Mouse (Mus musculus): ENCODE measurements around the gene Shmt1. TPM values are rescaled to one million over a fixed set of nuclear protein-coding genes. Genes with fewer than 3 reads are reported as not detected.
A peak's percentile ranks its signal among the peaks of the same experiment; 100 is the strongest.

The Shmt1 gene
- polyA plus RNA-seq, 1 experiment from 2014 or later, result 7.4 TPM

DNA sequence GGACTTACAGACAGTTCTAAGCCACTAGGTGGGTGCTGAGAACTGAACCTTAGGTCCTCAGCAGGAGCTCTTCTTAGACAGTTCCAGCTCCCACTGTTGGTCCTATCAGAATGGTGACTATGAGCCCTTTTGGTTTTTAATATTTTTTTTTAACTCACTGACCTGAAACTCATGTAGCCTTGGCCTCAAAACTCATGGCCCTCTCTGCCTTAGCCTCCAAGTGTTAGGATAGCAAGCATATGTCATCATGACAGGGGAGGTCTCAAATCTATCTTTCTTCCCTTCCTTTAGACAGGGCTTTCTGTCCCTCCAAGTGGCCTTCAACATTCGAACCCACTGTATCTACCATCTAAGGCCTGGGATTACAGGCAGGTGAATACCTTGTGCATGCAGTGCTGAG is 10.6 kb downstream of the Shmt1 start:
- no peak for ATAC-seq

GRCm38 (mm10) chr11:60799977-60800376 is 11.5 kb downstream of the Shmt1 start:
- Histone ChIP-seq H3K9ac (ENCODE audit: low read depth, low read length) (no peak overlapping the region), H3K9me3 (ENCODE audit: control insufficient read depth, low read length) (no peaks in the 10 kb centered on the region), H3K27ac (ENCODE audit: low read depth, low read length) (no peak overlapping the region), H3K4me2 (ENCODE audit: low read length) (no peak overlapping the region), H3K27me3 (replicated peaks; ENCODE audit: control insufficient read depth, insufficient read depth, low read length) (no peaks in the 10 kb centered on the region), H3K36me3 (ENCODE audit: control insufficient read depth, insufficient read depth, low read length) (no peaks in the 10 kb centered on the region), H3K4me1 (ENCODE audit: control insufficient read depth, insufficient read depth, low read depth, low read length) (no peaks in the 10 kb centered on the region), H3K4me3 (ENCODE audit: low read length) (no peak overlapping the region)
- 85% methylated on average over 4 of the region's 4 CpGs for WGBS
- no peak for ATAC-seq

More for the DNA sequence above, 10.6 kb downstream of the Shmt1 start:
- WGBS, result 79% methylated on average over 1 of the region's 1 CpGs
- H3K27me3 ChIP-seq (replicated peaks; ENCODE audit: control insufficient read depth, insufficient read depth, low read length), result no peaks in the 10 kb centered on the region
- no peaks in the 10 kb centered on the region for H3K9me3 ChIP-seq (ENCODE audit: control insufficient read depth, low read length)
- H3K27ac ChIP-seq (ENCODE audit: low read depth, low read length), result no peak overlapping the region
- no peak overlapping the region for H3K4me2 ChIP-seq (ENCODE audit: low read length)
- no peaks in the 10 kb centered on the region for H3K4me1 ChIP-seq (ENCODE audit: control insufficient read depth, insufficient read depth, low read depth, low read length)
- no peak overlapping the region for H3K9ac ChIP-seq (ENCODE audit: low read depth, low read length)
- no peaks in the 10 kb centered on the region for H3K36me3 ChIP-seq (ENCODE audit: control insufficient read depth, insufficient read depth, low read length)
- no peak overlapping the region for H3K4me3 ChIP-seq (ENCODE audit: low read length)

DNA sequence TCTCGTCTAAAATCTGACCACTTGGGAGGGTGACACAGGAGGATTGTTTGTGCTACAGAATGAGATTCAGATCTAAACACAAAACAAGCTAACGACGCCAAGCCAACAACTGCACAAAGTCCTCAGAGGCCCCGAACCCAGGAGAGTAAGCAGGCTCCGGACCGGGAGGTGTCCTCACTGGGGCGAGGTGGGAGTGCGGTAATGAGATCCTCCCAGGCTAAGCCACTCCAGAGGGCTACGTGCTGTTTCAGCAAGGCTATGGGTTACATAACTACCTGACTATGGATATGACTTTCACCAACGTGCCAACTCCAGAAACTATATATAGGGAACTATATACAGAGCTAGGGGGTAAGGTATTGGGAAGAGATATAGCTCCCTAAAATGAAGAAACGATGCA is 15.2 kb downstream of the Shmt1 start:
- Histone ChIP-seq H3K27me3 (replicated peaks; ENCODE audit: control insufficient read depth, insufficient read depth, low read length) (no peaks in the 10 kb centered on the region), H3K27ac (ENCODE audit: low read depth, low read length) (no peak overlapping the region), H3K9me3 (ENCODE audit: control insufficient read depth, low read length) (no peaks in the 10 kb centered on the region), H3K9ac (ENCODE audit: low read depth, low read length) (no peak overlapping the region), H3K36me3 (ENCODE audit: control insufficient read depth, insufficient read depth, low read length) (no peaks in the 10 kb centered on the region), H3K4me1 (ENCODE audit: control insufficient read depth, insufficient read depth, low read depth, low read length) (no peaks in the 10 kb centered on the region), H3K4me2 (ENCODE audit: low read length) (no peak overlapping the region), H3K4me3 (ENCODE audit: low read length) (no peak overlapping the region)
- no peak for ATAC-seq
- 93% methylated on average over 11 of the region's 11 CpGs for WGBS

- 89% methylated on average over 2 of the region's 2 CpGs for WGBS
Observed at GRCm38 (mm10) chr11:60790472-60790871, 21.0 kb downstream of the Shmt1 start.

GRCm38 (mm10) chr11:60787595-60787994 is 23.9 kb downstream of the Shmt1 start:
- ATAC-seq, result no peak
- H3K27ac ChIP-seq (ENCODE audit: low read depth, low read length), result no peak overlapping the region
- H3K4me2 ChIP-seq (ENCODE audit: low read length), result no peak overlapping the region
- H3K9ac ChIP-seq (ENCODE audit: low read depth, low read length), result no peak overlapping the region
- H3K36me3 ChIP-seq (ENCODE audit: control insufficient read depth, insufficient read depth, low read length), result peaks cover 32% of the 10 kb centered on the region
- no peak overlapping the region for H3K4me3 ChIP-seq (ENCODE audit: low read length)
- 30% methylated on average over 1 of the region's 1 CpGs for WGBS
- peaks cover under 1% of the 10 kb centered on the region for H3K4me1 ChIP-seq (ENCODE audit: control insufficient read depth, insufficient read depth, low read depth, low read length)
- no peaks in the 10 kb centered on the region for H3K27me3 ChIP-seq (replicated peaks; ENCODE audit: control insufficient read depth, insufficient read depth, low read length)
- no peaks in the 10 kb centered on the region for H3K9me3 ChIP-seq (ENCODE audit: control insufficient read depth, low read length)

More at GRCm38 (mm10) chr11:60790472-60790871, 21.0 kb downstream of the Shmt1 start:
- Histone ChIP-seq H3K27me3 (replicated peaks; ENCODE audit: control insufficient read depth, insufficient read depth, low read length) (no peaks in the 10 kb centered on the region), H3K36me3 (ENCODE audit: control insufficient read depth, insufficient read depth, low read length) (peaks cover 13% of the 10 kb centered on the region), H3K4me1 (ENCODE audit: control insufficient read depth, insufficient read depth, low read depth, low read length) (no peaks in the 10 kb centered on the region), H3K4me2 (ENCODE audit: low read length) (no peak overlapping the region), H3K27ac (ENCODE audit: low read depth, low read length) (no peak overlapping the region), H3K9ac (ENCODE audit: low read depth, low read length) (no peak overlapping the region), H3K4me3 (ENCODE audit: low read length) (no peak overlapping the region), H3K9me3 (ENCODE audit: control insufficient read depth, low read length) (no peaks in the 10 kb centered on the region)
- no peak for ATAC-seq

DNA sequence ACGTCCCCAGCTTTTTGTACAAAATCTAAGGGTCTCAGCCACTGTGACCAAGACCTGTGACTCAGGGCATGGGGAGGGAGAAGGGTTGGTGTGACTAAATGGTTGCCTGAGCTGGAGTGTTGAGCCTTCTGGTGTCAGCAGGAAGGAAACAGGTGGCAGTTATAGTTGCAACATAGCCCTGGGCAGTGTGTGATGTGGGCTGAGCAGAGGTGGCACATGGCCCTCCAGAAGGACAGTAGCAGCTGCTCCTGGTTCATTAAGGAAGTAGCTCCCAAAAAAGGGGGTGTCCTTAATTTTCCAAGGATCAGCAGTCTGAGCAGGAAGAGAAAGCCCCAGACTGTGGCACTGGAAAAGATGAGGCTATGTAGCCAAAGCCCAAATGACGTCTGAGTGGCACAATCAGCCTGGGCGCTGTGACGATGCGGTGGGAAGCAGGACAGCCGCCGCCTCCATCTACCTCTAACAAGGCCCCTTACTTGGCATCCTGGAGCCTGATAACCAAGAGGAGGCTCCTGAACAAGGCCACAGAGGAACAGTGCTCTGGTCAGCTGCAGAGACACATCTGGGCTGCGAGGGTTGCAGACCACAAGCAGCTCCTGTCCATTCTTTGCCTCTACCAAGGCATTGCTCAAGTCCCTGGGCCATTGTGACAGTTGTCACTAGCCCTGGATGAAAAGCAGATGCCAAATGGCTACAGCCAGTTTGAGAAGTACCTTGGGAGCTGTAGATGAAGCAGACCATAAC is 27.2 kb downstream of the Shmt1 start:
- ATAC-seq, result no peak
- no peaks in the 10 kb centered on the region for H3K9me3 ChIP-seq (ENCODE audit: control insufficient read depth, low read length)
- peaks cover 33% of the 10 kb centered on the region for H3K4me1 ChIP-seq (ENCODE audit: control insufficient read depth, insufficient read depth, low read depth, low read length)
- no peak overlapping the region for H3K4me2 ChIP-seq (ENCODE audit: low read length)
- 95% methylated on average over 8 of the region's 8 CpGs for WGBS
- H3K4me3 ChIP-seq (ENCODE audit: low read length), result no peak overlapping the region
- H3K27ac ChIP-seq (ENCODE audit: low read depth, low read length), result no peak overlapping the region
- no peak overlapping the region for H3K9ac ChIP-seq (ENCODE audit: low read depth, low read length)
- no peaks in the 10 kb centered on the region for H3K27me3 ChIP-seq (replicated peaks; ENCODE audit: control insufficient read depth, insufficient read depth, low read length)
- H3K36me3 ChIP-seq (ENCODE audit: control insufficient read depth, insufficient read depth, low read length), result peaks cover 29% of the 10 kb centered on the region

DNA sequence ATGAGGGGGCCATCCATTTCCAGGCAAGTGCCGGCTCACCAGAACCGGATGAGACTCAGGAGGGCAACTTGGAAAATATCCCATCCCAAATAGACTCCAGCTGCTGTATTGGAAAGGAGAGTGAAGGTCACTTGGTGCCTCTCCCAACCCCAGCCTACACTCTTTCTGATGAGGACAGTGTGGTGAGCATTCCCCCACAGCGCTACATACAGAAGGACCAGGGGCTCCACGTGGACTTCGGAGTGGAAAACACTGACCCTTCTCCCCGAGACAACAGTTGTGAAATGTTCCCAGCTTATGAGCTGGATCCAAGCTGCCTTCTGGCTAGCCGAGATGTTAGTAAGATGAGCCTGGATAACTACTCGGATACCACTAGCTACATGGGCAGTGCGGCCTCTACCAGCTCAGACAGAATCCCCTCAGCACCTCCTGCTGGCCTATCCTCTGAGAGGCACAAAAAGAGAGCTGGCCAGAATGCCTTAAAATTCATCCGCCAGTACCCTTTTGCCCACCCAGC is 31.8 kb downstream of the Shmt1 start:
- no peak overlapping the region for H3K27ac ChIP-seq (ENCODE audit: low read depth, low read length)
- H3K4me2 ChIP-seq (ENCODE audit: low read length), result peak overlapping the region; percentile 51
- no peak overlapping the region for H3K9ac ChIP-seq (ENCODE audit: low read depth, low read length)
- H3K4me3 ChIP-seq (ENCODE audit: low read length), result no peak overlapping the region
- no peak for ATAC-seq
- peaks cover 12% of the 10 kb centered on the region for H3K36me3 ChIP-seq (ENCODE audit: control insufficient read depth, insufficient read depth, low read length)
- peaks cover 66% of the 10 kb centered on the region for H3K4me1 ChIP-seq (ENCODE audit: control insufficient read depth, insufficient read depth, low read depth, low read length)
- 90% methylated on average over 10 of the region's 10 CpGs for WGBS
- no peaks in the 10 kb centered on the region for H3K27me3 ChIP-seq (replicated peaks; ENCODE audit: control insufficient read depth, insufficient read depth, low read length)
- no peaks in the 10 kb centered on the region for H3K9me3 ChIP-seq (ENCODE audit: control insufficient read depth, low read length)

DNA sequence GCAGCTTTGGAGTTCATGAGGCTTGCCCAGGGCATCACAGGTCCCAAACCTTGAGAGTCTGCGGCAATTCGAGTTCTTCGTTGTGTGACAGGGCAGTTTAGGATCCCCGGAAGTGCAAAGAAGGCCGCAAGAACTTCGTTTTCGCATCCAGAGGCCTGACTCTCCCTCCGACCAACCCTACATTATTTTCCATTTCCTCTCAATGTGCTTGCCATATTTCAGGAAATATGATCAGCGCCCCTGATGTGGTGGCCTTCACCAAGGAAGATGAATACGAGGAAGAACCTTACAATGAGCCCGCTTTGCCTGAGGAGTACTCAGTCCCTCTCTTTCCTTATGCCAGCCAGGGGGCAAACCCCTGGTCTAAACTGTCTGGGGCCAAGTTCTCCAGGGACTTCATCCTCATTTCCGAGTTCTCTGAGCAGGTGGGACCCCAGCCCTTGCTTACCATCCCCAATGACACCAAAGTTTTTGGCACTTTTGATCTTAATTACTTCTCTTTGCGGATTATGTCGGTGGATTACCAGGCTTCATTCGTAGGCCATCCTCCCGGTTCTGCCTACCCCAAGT is 33.6 kb downstream of the Shmt1 start:
- peak overlapping the region; percentile 79 for H3K27ac ChIP-seq (ENCODE audit: low read depth, low read length)
- H3K4me3 ChIP-seq (ENCODE audit: low read length), result peak overlapping the region; percentile 66
- H3K4me1 ChIP-seq (ENCODE audit: control insufficient read depth, insufficient read depth, low read depth, low read length), result peaks cover 66% of the 10 kb centered on the region
- no peak for ATAC-seq
- H3K36me3 ChIP-seq (ENCODE audit: control insufficient read depth, insufficient read depth, low read length), result no peaks in the 10 kb centered on the region; the same call in 1 of the 2 replicates
- WGBS, result 28% methylated on average over 16 of the region's 16 CpGs
- no peaks in the 10 kb centered on the region for H3K9me3 ChIP-seq (ENCODE audit: control insufficient read depth, low read length)
- no peaks in the 10 kb centered on the region for H3K27me3 ChIP-seq (replicated peaks; ENCODE audit: control insufficient read depth, insufficient read depth, low read length)
- peak overlapping the region; percentile 70 for H3K9ac ChIP-seq (ENCODE audit: low read depth, low read length)
- H3K4me2 ChIP-seq (ENCODE audit: low read length), result peak overlapping the region; percentile 95

Measured in hindbrain, embryonic 16.5 days (tissue).